Mouse (Mus musculus) stomach, embryonic 14.5 days (tissue): ENCODE measurements around the gene Pdlim5. TPM values are rescaled to one million over a fixed set of nuclear protein-coding genes. Genes with fewer than 3 reads are reported as not detected.

Source experiments
- ATAC-seq: fragments of 200-750 bp; cut with Nextera tagmentation; 2 replicates; pipeline ENCODE4 v1.8.0; 2017; ENCODE audit warnings: low read depth, moderate TSS enrichment; ENCODE audit not compliant: insufficient number of reproducible peaks, insufficient read depth, low FRiP score
- H3K27ac ChIP-seq: fragments of 300-500 bp; sonication (generic); 2 replicates; pipeline ENCODE4 v1.5.1; 2014; ENCODE audit warnings: mild to moderate bottlenecking, low read length, moderate library complexity, mixed read lengths
- H3K27me3 ChIP-seq: fragments of 300-500 bp; sonication (generic); 2 replicates; pipeline ENCODE4 v1.6.1; 2014; ENCODE audit warnings: low read length, control low read depth, mixed read lengths; ENCODE audit not compliant: control insufficient read depth, insufficient read depth
- H3K36me3 ChIP-seq: fragments of 300-500 bp; sonication (generic); 2 replicates; pipeline ENCODE4 v1.6.1; 2014; ENCODE audit warnings: mild to moderate bottlenecking, control low read depth, low read length, moderate library complexity, mixed read lengths; ENCODE audit not compliant: control insufficient read depth, insufficient read depth
- H3K4me1 ChIP-seq: fragments of 300-500 bp; sonication (generic); 2 replicates; pipeline ENCODE4 v1.6.1; 2014; ENCODE audit warnings: low read length, control low read depth, mixed read lengths; ENCODE audit not compliant: control insufficient read depth, insufficient read depth
- H3K4me2 ChIP-seq: fragments of 300-500 bp; sonication (generic); replicated peaks from 2 replicates; pipeline ENCODE4 v1.6.1; 2014; ENCODE audit warnings: low read depth, low read length, control low read depth
- H3K4me3 ChIP-seq: fragments of 300-500 bp; sonication (generic); 2 replicates; pipeline ENCODE4 v1.5.1; 2014; ENCODE audit warnings: low read depth, low read length, control low read depth
- H3K9ac ChIP-seq: fragments of 300-500 bp; sonication (generic); replicated peaks from 2 replicates; pipeline ENCODE4 v1.6.1; 2014; ENCODE audit warnings: low read depth, mild to moderate bottlenecking, control low read depth, low read length, moderate library complexity, mixed read lengths
- H3K9me3 ChIP-seq: fragments of 300-500 bp; sonication (generic); 2 replicates; pipeline ENCODE4 v1.6.1; 2016; ENCODE audit warnings: low read depth, low read length, control low read depth; ENCODE audit not compliant: control insufficient read depth
- WGBS: fragments of 180-500 bp; shearing (Covaris S2); extraction: QIAGEN DNeasy Blood & Tissue Kit; methylation state at CpG from one replicate; pipeline ENCODE4 v1.1.7; 2014; 5-methylcytosine and 5-hydroxymethylcytosine counted together
- polyA plus RNA-seq: library from polyadenylated mRNA; unstranded; fragments of >200 nt; fragmentation: Nextera tagmentation; extraction: Ambion mirVana; gene quantifications from 2 replicates; pipeline ENCODE4 v1.2.1, GENCODE M21; 2014

Gene Pdlim5
- polyA plus RNA-seq, 1 experiment from 2014 or later: 51.1 TPM

- WGBS: 51% methylated on average over 6 of the region's 6 CpGs
- Histone ChIP-seq H3K27me3 (no peaks in the 10 kb centered on the region), H3K9me3 (no peaks in the 10 kb centered on the region), H3K27ac (no peak overlapping the region), H3K9ac (no peak overlapping the region), H3K36me3 (no peaks in the 10 kb centered on the region), H3K4me2 (no peak overlapping the region), H3K4me1 (no peaks in the 10 kb centered on the region), H3K4me3 (no peak overlapping the region)
- ATAC-seq: no peak
These were observed 71.9 kb downstream of the Pdlim5 start for GRCm38 (mm10) chr3:142323592-142323991.

DNA sequence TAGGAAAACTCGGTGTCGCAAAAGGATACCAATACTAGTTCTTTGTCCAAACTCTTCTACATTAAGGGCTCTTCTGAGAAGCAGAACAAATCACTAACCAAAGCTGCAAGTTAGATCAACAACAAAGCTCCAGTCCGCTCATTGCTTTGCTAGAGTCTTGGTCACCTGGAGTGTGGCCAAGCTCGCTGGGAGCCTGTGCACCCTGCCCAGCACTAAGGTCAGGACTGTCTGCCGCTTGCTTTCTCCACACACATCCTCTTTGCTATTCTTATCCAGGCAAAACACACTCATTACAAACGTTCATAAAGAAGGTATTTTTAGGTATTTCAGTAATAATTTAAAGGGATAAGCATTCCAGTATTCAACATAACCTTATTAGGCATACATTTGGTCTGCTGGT, 73.6 kb downstream of the Pdlim5 start:
- Histone ChIP-seq H3K27ac (no peak overlapping the region), H3K4me3 (no peak overlapping the region), H3K4me2 (no peak overlapping the region), H3K9me3 (no peaks in the 10 kb centered on the region), H3K9ac (no peak overlapping the region), H3K27me3 (no peaks in the 10 kb centered on the region), H3K36me3 (no peaks in the 10 kb centered on the region), H3K4me1 (no peaks in the 10 kb centered on the region)
- ATAC-seq: no peak
- WGBS: 69% methylated on average over 6 of the region's 6 CpGs

GRCm38 (mm10) chr3:142318147-142318546, 77.3 kb downstream of the Pdlim5 start:
- H3K27ac ChIP-seq: no peak overlapping the region
- no peak overlapping the region for H3K4me3 ChIP-seq
- H3K27me3 ChIP-seq: no peaks in the 10 kb centered on the region
- H3K36me3 ChIP-seq: no peaks in the 10 kb centered on the region
- H3K9ac ChIP-seq: no peak overlapping the region
- 55% methylated on average over 2 of the region's 2 CpGs for whole genome bisulfite sequencing
- no peaks in the 10 kb centered on the region for H3K9me3 ChIP-seq
- peak; percentile 86; the same call in 1 of the 2 replicates for ATAC-seq
- H3K4me1 ChIP-seq: no peaks in the 10 kb centered on the region
- H3K4me2 ChIP-seq: no peak overlapping the region

DNA sequence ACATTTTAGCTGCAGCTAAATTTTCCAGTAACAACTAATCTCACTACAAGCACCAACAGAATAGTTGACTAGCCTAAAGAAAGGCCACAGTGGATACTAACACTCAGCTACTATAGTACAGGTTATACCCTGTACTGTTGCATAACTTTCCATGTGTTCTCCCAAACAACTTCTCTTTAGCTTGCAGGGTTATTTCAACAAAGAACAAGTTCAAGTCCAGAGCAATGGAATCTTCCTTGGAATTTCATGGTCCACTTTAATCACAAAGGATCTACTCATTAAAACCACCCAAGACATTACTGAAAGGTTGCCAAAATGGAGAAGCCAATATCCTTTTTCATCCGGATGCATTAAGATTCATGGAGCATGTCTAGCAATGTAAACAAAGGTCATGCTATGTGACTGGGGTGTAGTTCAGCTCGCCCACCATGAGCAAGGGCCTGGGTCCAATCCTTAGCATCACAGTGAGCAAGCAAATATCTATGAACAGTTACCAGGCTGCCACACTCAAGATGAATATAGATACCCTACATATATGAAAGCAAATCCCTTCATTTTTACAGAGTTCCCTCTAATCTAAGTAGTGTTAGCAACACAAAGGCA, 79.3 kb downstream of the Pdlim5 start:
- no peak for ATAC-seq
- H3K4me1 ChIP-seq: no peaks in the 10 kb centered on the region
- H3K27ac ChIP-seq: no peak overlapping the region
- no peak overlapping the region for H3K4me2 ChIP-seq
- WGBS: 71% methylated on average over 2 of the region's 2 CpGs
- H3K9ac ChIP-seq: no peak overlapping the region
- no peaks in the 10 kb centered on the region; the same call in 1 of the 2 replicates for H3K36me3 ChIP-seq
- no peaks in the 10 kb centered on the region for H3K27me3 ChIP-seq
- no peaks in the 10 kb centered on the region for H3K9me3 ChIP-seq
- H3K4me3 ChIP-seq: no peak overlapping the region

DNA sequence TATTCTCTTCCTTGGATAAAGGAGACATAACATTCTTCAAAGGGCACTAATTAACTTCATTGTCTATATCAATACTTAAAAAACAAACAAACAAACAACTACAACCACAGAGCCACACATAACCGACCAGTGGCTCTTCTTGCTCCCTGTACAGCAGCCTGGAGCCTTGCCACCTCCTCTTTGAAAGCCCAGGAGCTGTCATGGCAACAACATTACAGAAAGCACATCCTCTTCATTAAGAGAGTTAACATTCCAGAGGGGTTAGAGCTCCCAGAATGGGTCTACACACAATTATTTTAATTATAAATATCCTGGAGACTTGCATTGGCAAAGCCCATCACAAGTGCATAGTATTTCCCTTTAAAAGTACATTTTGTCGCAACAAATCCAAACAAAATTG, 84.4 kb downstream of the Pdlim5 start:
- Histone ChIP-seq H3K4me1 (no peaks in the 10 kb centered on the region), H3K4me2 (no peak overlapping the region), H3K27ac (no peak overlapping the region), H3K9ac (no peak overlapping the region), H3K4me3 (no peak overlapping the region), H3K36me3 (no peaks in the 10 kb centered on the region; the same call in 1 of the 2 replicates), H3K27me3 (no peaks in the 10 kb centered on the region), H3K9me3 (no peaks in the 10 kb centered on the region)
- 52% methylated on average over 2 of the region's 2 CpGs for WGBS
- no peak for ATAC-seq

DNA sequence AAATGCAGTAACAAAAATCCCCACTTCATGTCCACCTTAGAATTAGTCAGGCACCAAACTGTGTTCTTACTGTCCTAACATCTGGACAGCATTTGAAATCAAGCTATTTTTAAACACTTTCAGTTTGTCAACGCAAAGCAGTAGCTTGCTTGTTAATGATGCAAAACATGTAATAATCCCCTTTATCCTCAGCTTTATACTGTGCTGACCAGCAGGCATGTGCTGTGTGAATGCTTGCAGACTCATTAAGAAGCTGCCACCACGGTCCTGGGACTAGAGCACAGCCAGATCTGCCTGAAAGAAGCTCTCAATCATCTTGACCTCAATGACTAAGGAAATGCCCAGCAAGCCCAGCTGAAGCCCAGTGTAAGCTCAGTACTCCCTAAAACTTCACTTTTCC, 85.0 kb downstream of the Pdlim5 start:
- H3K4me2 ChIP-seq: no peak overlapping the region
- no peak overlapping the region for H3K4me3 ChIP-seq
- WGBS: 48% methylated on average over 2 of the region's 2 CpGs
- H3K36me3 ChIP-seq: no peaks in the 10 kb centered on the region; the same call in 1 of the 2 replicates
- no peak overlapping the region for H3K9ac ChIP-seq
- no peaks in the 10 kb centered on the region for H3K4me1 ChIP-seq
- no peaks in the 10 kb centered on the region for H3K27me3 ChIP-seq
- no peak for ATAC-seq
- no peak overlapping the region for H3K27ac ChIP-seq
- no peaks in the 10 kb centered on the region for H3K9me3 ChIP-seq

GRCm38 (mm10) chr3:142295287-142295676, 100.2 kb downstream of the Pdlim5 start:
- Histone ChIP-seq H3K27ac (no peak overlapping the region), H3K9ac (no peak overlapping the region), H3K4me3 (no peak overlapping the region), H3K27me3 (no peaks in the 10 kb centered on the region), H3K4me1 (no peaks in the 10 kb centered on the region), H3K4me2 (no peak overlapping the region), H3K9me3 (no peaks in the 10 kb centered on the region), H3K36me3 (no peaks in the 10 kb centered on the region)
- 86% methylated on average over 7 of the region's 7 CpGs for WGBS
- no peak for ATAC-seq

- Histone ChIP-seq H3K4me3 (no peak overlapping the region), H3K9ac (no peak overlapping the region), H3K4me2 (no peak overlapping the region), H3K36me3 (no peaks in the 10 kb centered on the region), H3K4me1 (no peaks in the 10 kb centered on the region), H3K9me3 (no peaks in the 10 kb centered on the region), H3K27ac (no peak overlapping the region), H3K27me3 (no peaks in the 10 kb centered on the region)
- peak; percentile 56; the same call in 1 of the 2 replicates for ATAC-seq
- WGBS: 22% methylated on average over 7 of the region's 7 CpGs
These were observed 100.7 kb downstream of the Pdlim5 start for GRCm38 (mm10) chr3:142294616-142295286.

DNA sequence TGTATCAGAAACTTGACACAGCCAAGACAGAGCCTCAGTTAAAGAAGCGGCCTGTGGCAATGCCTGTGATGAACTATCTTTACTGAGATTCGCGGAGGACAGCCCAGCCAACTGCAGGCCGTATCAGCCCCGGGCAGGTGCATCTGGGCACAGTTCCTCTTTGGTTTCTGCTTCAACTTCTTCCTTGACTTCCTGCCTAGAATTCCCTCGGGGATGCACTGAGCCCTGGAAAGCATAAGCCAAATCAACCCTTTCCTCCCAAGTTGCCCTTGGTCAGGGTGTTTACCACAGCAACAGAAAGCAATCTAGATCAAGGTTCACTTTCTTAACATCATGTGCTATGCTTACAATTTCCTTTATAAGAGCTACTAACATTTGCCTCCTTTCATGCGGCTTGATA, 101.9 kb downstream of the Pdlim5 start:
- 76% methylated on average over 7 of the region's 7 CpGs for WGBS
- ATAC-seq: no peak
- Histone ChIP-seq H3K27ac (no peak overlapping the region), H3K9ac (no peak overlapping the region), H3K4me2 (no peak overlapping the region), H3K27me3 (no peaks in the 10 kb centered on the region), H3K9me3 (no peaks in the 10 kb centered on the region), H3K36me3 (no peaks in the 10 kb centered on the region), H3K4me3 (no peak overlapping the region), H3K4me1 (no peaks in the 10 kb centered on the region)
